Mouse (Mus musculus) lung, postnatal 14 days (tissue): ENCODE results near the gene Rps11.
"Not testable (repeated sequence)": the region's sequence is repeated elsewhere in the genome, so short reads cannot be mapped to it uniquely, and the experiment has no call there.

Source experiments
- DNase-seq: peaks from one replicate; pipeline ENCODE4 v3.0.0; 2021

Rps11 gene

DNA sequence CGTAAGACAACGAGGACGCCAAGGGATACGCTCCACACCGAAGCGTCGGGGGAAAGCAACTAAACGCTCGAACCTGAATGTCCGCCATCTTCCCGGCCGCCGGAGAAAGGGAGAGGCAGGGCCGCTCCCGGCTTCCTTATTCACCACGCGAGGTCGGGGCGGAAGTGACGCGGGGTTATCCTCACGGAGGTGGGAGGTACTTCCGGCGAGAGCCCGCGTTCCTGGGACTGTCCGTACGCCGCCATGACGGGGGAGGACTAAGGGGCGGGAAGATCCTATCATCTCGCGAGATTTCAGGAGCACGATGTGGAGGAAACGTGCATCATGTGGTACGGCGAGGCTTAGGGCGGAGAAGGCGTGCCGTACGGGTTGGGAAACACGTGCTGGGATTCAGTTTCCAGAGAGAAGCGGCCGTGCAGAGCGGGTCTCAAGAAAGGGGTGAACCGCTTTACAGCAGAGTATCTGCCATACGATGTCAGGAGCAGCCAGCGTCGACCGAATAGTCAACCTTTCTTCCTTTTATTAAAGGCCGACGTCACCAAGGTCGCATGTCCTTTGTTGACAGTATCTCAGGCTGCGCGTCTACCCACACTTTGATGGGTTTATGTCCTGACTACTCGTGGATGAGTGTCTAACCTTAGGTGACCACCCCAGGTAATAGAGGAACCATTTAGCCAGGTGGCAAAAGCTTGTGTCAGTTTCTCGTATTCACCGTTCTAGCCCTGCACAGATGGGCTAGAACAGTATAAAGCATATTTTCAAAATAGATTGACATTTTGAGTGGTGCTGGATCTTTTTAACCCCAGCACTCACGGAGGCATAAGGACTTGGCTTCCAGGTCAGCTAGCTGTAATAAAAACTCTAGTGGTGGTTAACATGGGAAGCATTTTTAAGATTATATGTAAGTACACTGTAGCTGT, at the start of gene Rps11:
TSS of gene Rps11 (minus strand) at position 216 of the 920 bp plus-strand sequence.
- peak; percentile 99 for DNase-seq

- DNase-seq = not testable (repeated sequence)
These were observed 49.5 kb upstream of the Rps11 start for GRCm38 (mm10) chr7:45173772-45174171.

DNA sequence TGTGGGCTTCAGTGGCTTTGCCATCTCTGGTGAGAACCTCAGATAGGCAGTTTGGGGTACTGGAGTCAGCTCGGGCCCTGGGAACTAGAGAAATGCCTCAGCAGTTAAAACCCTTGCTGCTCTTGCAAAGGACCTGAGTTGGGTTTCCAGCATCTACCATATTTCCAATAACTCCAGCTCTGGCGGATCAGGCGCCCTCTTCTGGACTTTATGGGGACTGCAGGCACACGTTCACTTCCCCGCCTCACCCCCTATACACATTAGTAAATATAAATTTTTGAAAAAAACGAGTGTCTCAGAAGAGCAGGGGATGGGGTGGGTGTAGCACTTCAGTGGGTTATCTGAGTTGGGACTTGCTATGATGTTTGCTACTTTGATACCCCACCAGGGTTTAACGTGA, 48.7 kb upstream of the Rps11 start:
- peak; percentile 32 for DNase-seq

DNA sequence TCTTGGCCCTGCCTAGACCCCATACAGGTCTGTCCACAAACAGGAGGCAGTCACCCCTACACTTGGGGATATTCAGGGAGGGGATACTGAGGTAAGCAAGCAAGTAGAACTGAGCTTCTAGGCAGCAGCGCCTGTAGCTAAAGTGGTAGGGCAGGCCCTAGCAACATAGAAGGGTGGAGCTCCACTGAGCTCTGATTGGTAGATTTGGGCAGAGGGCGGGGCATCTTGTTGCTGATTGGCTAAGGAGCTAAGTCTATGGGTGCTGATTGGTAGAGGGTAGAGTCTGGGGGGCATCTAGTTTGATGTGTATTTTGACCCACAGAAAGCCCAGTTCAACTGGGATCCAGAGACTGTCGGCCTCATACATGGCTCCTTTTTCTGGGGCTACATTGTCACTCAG, 45.3 kb upstream of the Rps11 start:
- DNase-seq = no peak

GRCm38 (mm10) chr7:45168656-45169055, 44.4 kb upstream of the Rps11 start:
- no peak for DNase-seq

GRCm38 (mm10) chr7:45167761-45168445, 43.7 kb upstream of the Rps11 start:
- DNase-seq = no peak

DNA sequence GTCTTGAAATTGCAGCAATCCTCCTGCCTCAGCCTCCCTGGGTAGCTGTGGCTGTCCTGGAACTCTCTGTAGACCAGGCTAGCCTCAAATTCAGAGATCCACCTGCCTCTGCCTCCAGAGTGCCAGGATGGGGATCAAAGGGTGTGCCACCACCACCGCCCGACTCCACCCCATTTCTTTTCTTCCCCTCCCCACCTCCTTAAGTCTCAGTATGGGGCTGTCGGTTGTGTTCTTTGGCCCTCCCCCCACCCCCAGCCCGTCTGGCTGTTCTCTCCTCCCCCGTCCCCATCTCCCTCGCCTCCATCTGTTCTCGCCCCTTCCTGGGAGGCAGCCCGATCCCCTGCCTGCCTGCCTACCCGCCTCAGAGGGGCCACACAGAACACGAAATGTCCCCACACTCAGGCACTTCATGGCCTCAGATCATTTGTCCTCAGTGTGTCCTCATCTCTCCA, 42.7 kb upstream of the Rps11 start:
- no peak for DNase-seq

- no peak for DNase-seq
These were observed 41.5 kb upstream of the Rps11 start for GRCm38 (mm10) chr7:45165701-45166100.

GRCm38 (mm10) chr7:45164833-45165232, 40.6 kb upstream of the Rps11 start:
- no peak for DNase-seq

DNA sequence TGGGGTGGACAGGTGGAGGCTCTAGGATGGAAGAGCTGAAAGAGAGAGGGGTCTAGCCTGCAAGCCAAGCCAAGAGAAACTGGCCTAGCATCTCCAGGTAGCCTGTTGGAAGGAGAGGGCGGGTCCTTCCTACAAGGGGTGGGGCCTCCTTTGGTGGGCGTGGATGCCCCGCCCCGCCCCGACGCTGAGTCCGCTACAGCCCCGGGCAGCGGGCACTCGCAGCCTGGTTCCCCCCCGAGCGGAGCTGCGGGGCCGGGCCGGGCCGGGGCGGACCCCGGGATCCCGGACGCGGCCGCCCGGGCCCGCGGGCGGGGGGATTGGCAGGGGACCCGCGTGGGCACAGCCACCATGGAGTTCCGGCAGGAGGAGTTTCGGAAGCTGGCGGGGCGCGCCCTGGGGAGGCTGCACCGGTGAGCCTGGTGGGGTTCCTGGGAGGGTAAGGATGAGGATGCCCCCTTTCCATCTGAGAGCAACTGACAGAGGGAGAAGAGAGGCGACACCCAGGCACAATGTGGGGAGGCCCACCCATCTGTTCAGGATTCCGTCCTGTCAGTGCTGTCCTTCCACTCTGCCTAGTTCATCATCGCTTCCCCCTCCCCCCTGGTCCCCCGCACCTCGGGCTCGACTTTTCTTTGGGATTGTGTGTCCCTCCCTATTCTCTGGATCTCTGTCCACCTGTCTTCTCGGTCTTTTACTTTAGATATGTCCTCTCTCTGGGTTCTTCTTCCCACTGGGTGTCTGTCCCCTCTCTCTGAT, 39.7 kb upstream of the Rps11 start, which contains the start of gene Slc17a7:
TSS of gene Slc17a7 (plus strand) at position 215 of the 756 bp plus-strand sequence.
- DNase-seq = peak; percentile 41

DNA sequence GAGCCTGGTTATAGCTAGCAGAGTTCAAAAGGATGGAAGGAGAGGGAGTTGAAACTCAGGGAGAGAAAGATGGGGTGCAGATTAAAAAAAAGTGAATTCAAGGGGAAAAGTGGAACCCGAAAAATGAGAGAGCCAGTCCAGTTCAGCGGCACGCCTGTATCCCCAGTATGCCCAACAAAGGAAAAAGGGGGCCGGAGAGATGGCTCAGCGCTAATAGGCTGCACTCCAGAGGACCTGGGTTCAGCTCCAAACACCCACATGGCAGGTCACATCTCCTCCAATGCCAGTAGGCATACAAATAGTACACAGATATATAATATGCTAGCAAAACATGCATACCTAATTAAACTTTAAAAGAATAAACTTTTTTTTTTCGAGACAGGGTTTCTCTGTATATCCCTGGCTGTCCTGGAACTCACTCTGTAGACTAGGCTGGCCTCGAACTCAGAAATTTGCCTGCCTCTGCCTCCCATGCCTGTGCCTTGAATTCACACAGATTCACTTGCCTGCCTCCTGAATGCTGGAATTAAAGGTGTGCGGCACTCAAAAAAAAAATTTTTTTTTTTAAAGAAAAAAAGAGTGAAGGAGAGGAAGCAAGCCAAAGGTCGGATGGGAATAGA, 38.9 kb upstream of the Rps11 start:
- no peak for DNase-seq

DNA sequence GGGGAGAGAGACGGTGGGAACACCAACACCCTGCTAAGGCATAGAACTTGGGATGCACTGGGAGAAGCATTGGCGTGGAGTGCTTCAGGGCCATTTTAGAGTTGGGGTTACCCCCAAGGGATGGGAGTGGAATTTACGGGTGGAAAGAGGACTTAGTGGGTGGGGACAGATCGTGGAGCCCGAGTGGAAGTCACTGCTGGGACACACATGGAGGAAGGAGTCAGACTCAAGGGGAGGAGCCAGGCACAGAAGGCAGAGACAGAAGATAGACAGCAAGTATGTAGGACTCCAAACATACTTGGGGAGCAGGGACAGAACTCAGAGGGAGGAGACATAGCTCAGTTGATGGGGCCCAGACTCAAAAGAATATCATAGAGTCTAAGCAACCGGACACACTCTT, 38.3 kb upstream of the Rps11 start:
- no peak for DNase-seq

DNA sequence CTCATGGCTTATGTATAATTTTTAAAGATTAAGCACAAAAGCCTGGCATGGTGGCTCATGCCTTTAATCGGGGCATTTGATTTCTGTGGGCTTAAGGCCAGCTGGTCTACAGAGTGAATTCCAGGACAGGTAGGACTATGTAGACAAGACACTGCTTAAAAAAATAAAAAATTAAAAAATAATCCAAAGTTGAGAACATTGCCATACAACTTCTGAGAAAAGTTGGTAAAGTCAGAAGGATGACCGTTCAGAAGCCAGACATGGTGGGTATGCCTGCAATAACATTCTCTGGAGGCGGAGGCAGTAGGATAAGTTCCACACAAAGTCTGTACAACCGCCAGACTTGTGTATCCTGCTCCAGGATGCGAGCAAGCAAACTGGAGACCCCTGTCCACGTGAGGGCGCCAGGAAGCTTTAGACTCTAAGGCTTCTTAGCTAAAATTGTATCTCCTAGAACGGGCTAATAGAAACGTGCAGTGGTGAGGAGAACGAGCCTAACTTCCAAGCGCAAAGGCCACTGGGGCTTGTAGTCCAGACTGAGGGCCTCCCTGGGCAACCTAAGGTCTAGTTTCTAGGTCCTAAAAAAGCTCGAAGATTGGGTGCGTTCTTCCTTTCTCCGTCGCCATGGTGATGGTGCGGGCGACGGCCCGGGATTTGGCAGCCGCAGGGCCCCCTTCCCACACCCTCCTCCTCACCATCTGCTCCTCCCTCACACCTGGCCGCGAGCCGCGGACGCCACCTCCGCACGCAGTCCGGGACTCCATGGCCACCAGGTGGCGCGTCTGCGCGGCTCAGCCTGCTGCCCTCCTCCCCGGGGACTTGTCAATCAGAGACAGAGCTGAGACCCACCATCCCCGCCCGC, 37.6 kb upstream of the Rps11 start:
- DNase-seq = peak; percentile 91

GRCm38 (mm10) chr7:45160866-45161265, 36.6 kb upstream of the Rps11 start:
- DNase-seq = no peak

- no peak for DNase-seq
These were observed 36.1 kb upstream of the Rps11 start for GRCm38 (mm10) chr7:45160316-45160800.

DNA sequence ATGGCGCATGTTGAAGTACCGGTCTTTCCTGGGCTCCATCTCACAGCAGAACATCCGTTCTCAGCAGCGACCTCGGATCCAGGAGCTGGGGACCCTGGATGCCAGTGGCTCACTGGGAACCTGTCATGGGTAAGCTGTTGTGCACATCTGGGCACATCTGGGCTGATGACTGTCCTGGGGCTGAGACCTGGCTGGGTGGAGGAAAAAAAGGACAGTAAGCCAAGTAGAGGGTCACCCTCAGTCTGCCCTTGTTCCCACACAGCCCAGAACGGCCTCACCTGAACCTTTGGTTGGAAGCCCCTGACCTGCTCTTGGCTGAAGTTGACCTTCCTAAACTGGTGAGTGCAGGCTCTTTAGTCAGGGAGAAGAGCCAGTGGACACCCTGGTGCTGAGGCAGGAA, 34.8 kb upstream of the Rps11 start:
- no peak for DNase-seq

- DNase-seq = no peak
These were observed 33.2 kb upstream of the Rps11 start for GRCm38 (mm10) chr7:45157459-45157858.

DNA sequence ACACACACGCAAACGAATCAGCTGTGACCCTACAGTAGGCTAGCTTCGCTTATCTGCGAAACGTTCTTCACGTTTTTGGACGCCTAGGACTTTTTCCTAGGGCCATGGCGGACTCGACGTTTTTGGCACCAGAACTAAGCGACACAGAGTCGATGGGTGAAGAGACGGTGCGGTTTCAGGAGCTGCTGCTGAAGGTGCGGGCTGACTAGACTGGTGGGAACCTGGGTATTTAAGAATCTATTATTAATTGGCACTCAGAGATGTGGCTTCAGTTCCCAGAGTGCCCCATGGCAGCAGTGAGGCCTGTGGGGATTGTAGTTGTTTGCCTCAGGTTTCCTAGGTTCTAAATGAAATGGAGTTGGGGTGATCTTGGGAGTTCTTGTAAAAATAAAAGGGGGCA, 32.0 kb upstream of the Rps11 start:
- DNase-seq = no peak

DNA sequence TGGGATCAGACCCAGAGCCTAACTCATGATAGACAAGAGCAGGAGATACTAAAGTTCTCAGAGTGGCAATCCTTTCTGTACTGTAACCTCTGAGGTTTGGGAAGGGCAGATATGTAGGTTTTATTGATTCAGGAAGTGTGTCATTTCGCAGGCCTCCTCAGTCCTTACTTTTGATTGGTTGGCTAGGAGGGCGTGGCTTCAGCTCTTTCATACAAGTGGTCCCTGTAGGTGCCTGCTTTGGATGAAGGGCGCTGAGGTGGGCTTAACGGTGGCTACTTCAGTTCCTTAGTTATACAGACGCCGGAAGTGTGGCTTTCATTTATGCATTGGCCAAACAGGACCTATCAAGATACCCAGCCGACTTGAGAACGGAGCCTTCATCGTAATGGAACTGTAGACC, 31.4 kb upstream of the Rps11 start:
- no peak for DNase-seq

- peak; percentile 58 for DNase-seq
These were observed 30.8 kb upstream of the Rps11 start for GRCm38 (mm10) chr7:45154993-45155514.
